Mouse (Mus musculus): ENCODE results near the gene Gm20388. TPM values are rescaled to one million over a fixed set of nuclear protein-coding genes. Genes with fewer than 3 reads are reported as not detected.
A peak's percentile ranks its signal among the peaks of the same experiment; 100 is the strongest.

Gene Gm20388
- polyA plus RNA-seq, 1 experiment = 10.6 TPM

- H3K27ac ChIP-seq (ENCODE audit: control insufficient read depth, insufficient read depth, low read depth, low read length, poor library complexity) = no peak overlapping the region
- 18% methylated on average over 7 of the region's 7 CpGs for WGBS
- peaks cover 7% of the 10 kb centered on the region; the same call in 1 of the 2 replicates for H3K4me1 ChIP-seq (ENCODE audit: control insufficient read depth, insufficient read depth, low read length)
These were observed 2041.0 kb downstream of the Gm20388 start for GRCm38 (mm10) chr8:121951656-121952009.

GRCm38 (mm10) chr8:121952122-121952521 lies 2041.5 kb downstream of the Gm20388 start:
- no peak overlapping the region for H3K4me3 ChIP-seq (replicated peaks; ENCODE audit: control insufficient read depth, low read depth, low read length)
- peaks cover 7% of the 10 kb centered on the region; the same call in 1 of the 2 replicates for H3K4me1 ChIP-seq (ENCODE audit: control insufficient read depth, insufficient read depth, low read length)
- H3K27ac ChIP-seq (ENCODE audit: control insufficient read depth, insufficient read depth, low read depth, low read length, poor library complexity) = no peak overlapping the region
- TF ChIP-seq CTCF (IDR thresholded peaks at IDR 0.05; ENCODE audit: control insufficient read depth, insufficient read depth, low read length) (no peak), POLR2A (IDR thresholded peaks at IDR 0.05; ENCODE audit: borderline replicate concordance, control insufficient read depth, low read depth, low read length) (no peak)

More at GRCm38 (mm10) chr8:121951656-121952009, 2041.0 kb downstream of the Gm20388 start:
- H3K4me3 ChIP-seq (replicated peaks; ENCODE audit: control insufficient read depth, low read depth, low read length) = peak overlapping the region; percentile 31
- TF ChIP-seq CTCF (IDR thresholded peaks at IDR 0.05; ENCODE audit: control insufficient read depth, insufficient read depth, low read length) (no peak), POLR2A (IDR thresholded peaks at IDR 0.05; ENCODE audit: borderline replicate concordance, control insufficient read depth, low read depth, low read length) (no peak)

DNA sequence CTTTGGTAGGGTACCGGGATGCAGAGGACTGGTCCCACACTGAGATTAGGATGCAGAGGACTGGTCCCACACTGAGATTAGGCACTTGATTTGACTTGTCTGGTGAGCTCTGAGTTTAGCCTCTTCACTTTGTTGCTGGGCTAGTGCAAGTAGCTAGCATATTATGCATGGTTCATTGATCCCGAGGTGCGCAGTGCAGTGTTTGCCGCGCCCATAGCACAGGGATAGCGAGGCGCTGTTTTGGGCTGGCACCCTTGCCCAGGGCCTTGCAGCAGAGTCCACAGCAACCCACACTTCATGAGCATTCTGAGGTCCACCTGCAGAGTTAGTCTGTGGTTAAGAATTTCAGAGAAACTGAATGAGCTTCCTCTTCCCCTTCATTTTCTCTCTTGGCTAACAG lies 2042.2 kb downstream of the Gm20388 start:
- Histone ChIP-seq H3K4me1 (ENCODE audit: control insufficient read depth, insufficient read depth, low read length) (peaks cover 7% of the 10 kb centered on the region; the same call in 1 of the 2 replicates), H3K27ac (ENCODE audit: control insufficient read depth, insufficient read depth, low read depth, low read length, poor library complexity) (no peak overlapping the region), H3K4me3 (replicated peaks; ENCODE audit: control insufficient read depth, low read depth, low read length) (no peak overlapping the region)
- TF ChIP-seq POLR2A (IDR thresholded peaks at IDR 0.05; ENCODE audit: borderline replicate concordance, control insufficient read depth, low read depth, low read length) (no peak), CTCF (IDR thresholded peaks at IDR 0.05; ENCODE audit: control insufficient read depth, insufficient read depth, low read length) (no peak)
- WGBS = 51% methylated on average over 7 of the region's 7 CpGs

GRCm38 (mm10) chr8:121953821-121954545 lies 2043.3 kb downstream of the Gm20388 start:
- H3K27ac ChIP-seq (ENCODE audit: control insufficient read depth, insufficient read depth, low read depth, low read length, poor library complexity) = no peak overlapping the region
- TF ChIP-seq POLR2A (IDR thresholded peaks at IDR 0.05; ENCODE audit: borderline replicate concordance, control insufficient read depth, low read depth, low read length) (no peak), CTCF (IDR thresholded peaks at IDR 0.05; ENCODE audit: control insufficient read depth, insufficient read depth, low read length) (no peak)
- WGBS = 23% methylated on average over 3 of the region's 3 CpGs
- H3K4me3 ChIP-seq (replicated peaks; ENCODE audit: control insufficient read depth, low read depth, low read length) = no peak overlapping the region
- H3K4me1 ChIP-seq (ENCODE audit: control insufficient read depth, insufficient read depth, low read length) = peaks cover 7% of the 10 kb centered on the region; the same call in 1 of the 2 replicates

DNA sequence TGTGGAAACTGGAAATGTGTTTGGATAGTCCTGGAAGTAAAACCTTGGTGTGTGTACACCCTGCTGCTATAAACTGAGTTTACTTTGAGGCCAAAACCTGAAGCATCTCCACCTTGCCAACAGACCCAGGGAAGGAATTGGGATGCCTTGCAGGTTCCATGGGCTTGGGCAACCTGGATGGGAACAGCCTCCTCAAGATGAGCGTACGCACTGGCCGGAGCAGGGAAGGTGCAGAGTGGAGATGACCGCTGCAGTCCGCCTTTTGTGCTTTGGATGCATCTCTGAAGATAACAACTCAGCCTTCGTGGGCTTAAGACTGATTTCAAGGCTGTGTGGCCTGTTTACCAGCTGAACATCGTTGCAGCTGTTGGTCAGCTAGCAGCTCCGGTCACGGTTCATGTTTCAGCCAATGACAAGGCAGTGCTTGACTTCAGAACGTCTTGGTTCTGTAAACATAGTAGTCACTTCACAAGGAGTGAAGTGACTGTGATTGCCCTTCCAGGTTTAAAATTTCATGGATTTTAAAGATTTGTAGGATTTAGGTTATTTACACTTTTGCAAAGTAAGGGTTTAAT lies 2044.4 kb downstream of the Gm20388 start:
- H3K4me3 ChIP-seq (replicated peaks; ENCODE audit: control insufficient read depth, low read depth, low read length) = no peak overlapping the region
- TF ChIP-seq CTCF (IDR thresholded peaks at IDR 0.05; ENCODE audit: control insufficient read depth, insufficient read depth, low read length) (no peak), POLR2A (IDR thresholded peaks at IDR 0.05; ENCODE audit: borderline replicate concordance, control insufficient read depth, low read depth, low read length) (no peak)
- H3K4me1 ChIP-seq (ENCODE audit: control insufficient read depth, insufficient read depth, low read length) = peaks cover 7% of the 10 kb centered on the region; the same call in 1 of the 2 replicates
- 80% methylated on average over 10 of the region's 10 CpGs for WGBS
- H3K27ac ChIP-seq (ENCODE audit: control insufficient read depth, insufficient read depth, low read depth, low read length, poor library complexity) = no peak overlapping the region

- WGBS = 22% methylated on average over 1 of the region's 1 CpGs
- no peak overlapping the region for H3K27ac ChIP-seq (ENCODE audit: control insufficient read depth, insufficient read depth, low read depth, low read length, poor library complexity)
- H3K4me3 ChIP-seq (replicated peaks; ENCODE audit: control insufficient read depth, low read depth, low read length) = no peak overlapping the region
- H3K4me1 ChIP-seq (ENCODE audit: control insufficient read depth, insufficient read depth, low read length) = peaks cover 7% of the 10 kb centered on the region; the same call in 1 of the 2 replicates
- TF ChIP-seq POLR2A (IDR thresholded peaks at IDR 0.05; ENCODE audit: borderline replicate concordance, control insufficient read depth, low read depth, low read length) (no peak), CTCF (IDR thresholded peaks at IDR 0.05; ENCODE audit: control insufficient read depth, insufficient read depth, low read length) (no peak)
These were observed 2045.3 kb downstream of the Gm20388 start for GRCm38 (mm10) chr8:121955825-121956500.

DNA sequence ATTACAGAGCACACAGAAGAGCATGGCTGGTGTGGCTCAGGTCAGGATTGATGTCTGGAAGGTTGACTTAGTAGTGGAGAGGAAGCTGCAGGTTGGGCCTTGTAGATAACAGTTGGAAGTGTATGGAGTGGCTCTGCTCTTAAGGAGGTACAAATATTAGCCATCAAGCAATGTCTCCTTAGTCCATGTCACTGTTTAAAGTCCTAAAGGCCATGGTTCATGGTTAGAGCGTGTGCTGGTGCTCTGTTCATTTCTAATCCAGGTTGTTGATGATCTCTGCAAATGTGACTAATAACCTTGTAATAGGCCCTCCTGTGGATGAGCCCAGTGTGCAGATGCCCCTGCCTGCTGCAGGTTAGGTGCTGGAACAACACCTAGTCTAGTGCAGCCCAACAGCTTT lies 2047.8 kb downstream of the Gm20388 start:
- no peak overlapping the region for H3K4me3 ChIP-seq (replicated peaks; ENCODE audit: control insufficient read depth, low read depth, low read length)
- TF ChIP-seq CTCF (IDR thresholded peaks at IDR 0.05; ENCODE audit: control insufficient read depth, insufficient read depth, low read length) (no peak), POLR2A (IDR thresholded peaks at IDR 0.05; ENCODE audit: borderline replicate concordance, control insufficient read depth, low read depth, low read length) (no peak)
- H3K27ac ChIP-seq (ENCODE audit: control insufficient read depth, insufficient read depth, low read depth, low read length, poor library complexity) = no peak overlapping the region
- H3K4me1 ChIP-seq (ENCODE audit: control insufficient read depth, insufficient read depth, low read length) = peaks cover 3% of the 10 kb centered on the region; the same call in 1 of the 2 replicates
- 90% methylated on average over 1 of the region's 1 CpGs for WGBS

DNA sequence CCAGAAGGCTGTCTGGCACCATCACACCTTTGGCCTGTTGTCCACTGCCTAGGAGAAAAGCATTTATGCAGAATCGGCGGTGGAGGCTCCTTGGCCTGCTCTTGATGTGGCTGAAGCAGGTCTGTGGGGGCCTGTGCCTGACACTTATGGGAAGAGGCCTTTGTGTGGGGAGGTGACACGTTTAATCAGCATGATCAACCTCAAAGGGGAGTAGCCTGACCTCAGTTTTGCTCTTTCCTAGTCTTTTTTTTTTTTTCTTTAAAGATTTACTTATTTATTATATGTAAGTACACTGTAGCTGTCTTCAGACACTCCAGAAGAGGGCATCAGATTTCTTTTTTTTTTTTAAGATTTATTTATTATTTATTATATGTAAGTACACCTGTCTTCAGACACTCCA lies 2052.3 kb downstream of the Gm20388 start:
- H3K4me1 ChIP-seq (ENCODE audit: control insufficient read depth, insufficient read depth, low read length) = no peaks in the 10 kb centered on the region
- WGBS = 46% methylated on average over 3 of the region's 3 CpGs
- no peak for TF ChIP-seq POLR2A (IDR thresholded peaks at IDR 0.05; ENCODE audit: borderline replicate concordance, control insufficient read depth, low read depth, low read length)
- no peak for TF ChIP-seq CTCF (IDR thresholded peaks at IDR 0.05; ENCODE audit: control insufficient read depth, insufficient read depth, low read length)
- no peak overlapping the region for H3K27ac ChIP-seq (ENCODE audit: control insufficient read depth, insufficient read depth, low read depth, low read length, poor library complexity)
- H3K4me3 ChIP-seq (replicated peaks; ENCODE audit: control insufficient read depth, low read depth, low read length) = no peak overlapping the region

Measured in bone marrow, adult 2 months (tissue).